8 mouse cellular contexts compared by ENCODE assay signal in the genomic region with DNA sequence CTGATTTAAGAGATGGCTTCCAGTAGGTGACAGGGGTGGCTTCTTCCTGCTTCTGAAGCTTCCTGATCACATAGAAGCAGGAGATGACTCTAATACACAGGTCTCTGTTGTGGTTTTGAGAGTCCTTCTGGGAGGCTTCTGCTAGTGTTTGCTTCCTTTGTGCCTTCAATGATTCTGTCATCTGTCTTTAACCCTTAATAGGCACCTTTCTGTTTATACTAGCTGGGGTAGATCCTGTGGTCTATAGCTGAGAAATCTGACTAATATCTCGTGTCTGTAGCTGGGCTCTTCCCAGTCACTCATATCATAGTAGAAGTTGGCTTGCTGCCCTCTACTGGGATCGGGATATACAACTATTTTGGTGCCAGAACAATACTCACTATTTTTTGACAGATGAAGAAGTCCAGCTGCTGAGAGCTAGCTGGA. TPM values are rescaled to one million over a fixed set of nuclear protein-coding genes. Genes with fewer than 3 reads are reported as not detected.
DNase-seq lines count a peak whose midpoint lies in the region.

No protein-coding gene starts in this region.

- DNase-seq in heart, adult 11 months: peak; percentile 63
- no peak for DNase-seq in heart, embryonic 10.5 days (ENCODE audit: low spot score)
- peak; percentile 45 for DNase-seq in CD4-positive, CD25-positive, alpha-beta regulatory T cell, adult 2 months (ENCODE audit: low read depth, low spot score)
- peak; percentile 51 for DNase-seq in embryo, embryonic 10.5 days (ENCODE audit: low spot score)
- DNase-seq in kidney, postnatal 10 days: peak; percentile 64
- DNase-seq in naive thymus-derived CD4-positive, alpha-beta T cell, adult 2 months (ENCODE audit: low read depth): peak; percentile 50
- DNase-seq in urinary bladder, postnatal 10 days (ENCODE audit: low spot score): no peak
- DNase-seq in cerebellum, adult 8-10 months: no peak

- 15% methylated on average over 2 of the region's 2 CpGs for WGBS in heart, embryonic 10.5 days

- no peaks in the 10 kb centered on the region for H3K36me3 ChIP-seq in heart, embryonic 10.5 days

- H3K27me3 ChIP-seq in heart, embryonic 10.5 days (ENCODE audit: insufficient read depth, poor library complexity, severe bottlenecking): no peaks in the 10 kb centered on the region

- H3K9me3 ChIP-seq in heart, embryonic 10.5 days: no peaks in the 10 kb centered on the region

- H3K4me3 ChIP-seq in heart, embryonic 10.5 days: no peak overlapping the region

- no peaks in the 10 kb centered on the region for H3K4me1 ChIP-seq in heart, embryonic 10.5 days

- no peak overlapping the region for H3K27ac ChIP-seq in heart, embryonic 10.5 days

RNA-seq across cellular contexts. Expression of gene Zfand6, which starts 50.2 kb away (rescaled TPM):
- 155 TPM in 2 replicates for polyA plus RNA-seq in heart, embryonic 10.5 days (2016; fragmentation: Nextera tagmentation; extraction: Ambion mirVana)

Comparison
In these comparisons a context has a peak if more than half of its experiments do, and no peak if none do; other contexts are left out.
1. DNase-seq: peak in heart, adult 11 months (single experiment), CD4-positive, CD25-positive, alpha-beta regulatory T cell, adult 2 months (single experiment), embryo, embryonic 10.5 days (single experiment), kidney, postnatal 10 days (single experiment) and naive thymus-derived CD4-positive, alpha-beta T cell, adult 2 months (single experiment); none in heart, embryonic 10.5 days (single experiment), urinary bladder, postnatal 10 days (single experiment) and cerebellum, adult 8-10 months (single experiment).